Mouse (Mus musculus): ENCODE data around the gene Epha2.

- TF ChIP-seq POLR2A (IDR thresholded peaks at IDR 0.05; ENCODE audit: low read depth, low read length), result no peak
- TF ChIP-seq CTCF (IDR thresholded peaks at IDR 0.05; ENCODE audit: borderline replicate concordance, insufficient read depth, low read length), result no peak
These were observed 21.3 kb upstream of the Epha2 start for GRCm38 (mm10) chr4:141279783-141280182.

All from embryonic fibroblast, embryonic 13.5 days (primary cell).